Mouse (Mus musculus): ENCODE measurements around the gene V1ra8. TPM values are rescaled to one million over a fixed set of nuclear protein-coding genes. Genes with fewer than 3 reads are reported as not detected.

V1ra8 gene
- polyA plus RNA-seq, 2 experiments = not detected

GRCm38 (mm10) chr6:90244019-90244418, 41.4 kb downstream of the V1ra8 start:
- ATAC-seq (ENCODE audit: low FRiP score, low read depth) = no peak
- Histone ChIP-seq H3K27ac (replicated peaks; ENCODE audit: low read depth, low read length) (no peak overlapping the region), H3K4me1 (ENCODE audit: control insufficient read depth, insufficient read depth, low read length) (no peaks in the 10 kb centered on the region), H3K4me3 (replicated peaks; ENCODE audit: low read length) (no peak overlapping the region), H3K27me3 (ENCODE audit: control insufficient read depth, insufficient read depth, low read length) (no peaks in the 10 kb centered on the region), H3K9ac (ENCODE audit: low read depth, low read length, severe bottlenecking) (no peak overlapping the region), H3K9me3 (ENCODE audit: control insufficient read depth, low read length) (no peaks in the 10 kb centered on the region), H3K36me3 (ENCODE audit: control insufficient read depth, insufficient read depth, low read length) (no peaks in the 10 kb centered on the region), H3K4me2 (replicated peaks; ENCODE audit: low read depth, low read length, severe bottlenecking) (no peak overlapping the region)
- 84% methylated on average over 3 of the region's 3 CpGs for WGBS
- no peak for DNase-seq (ENCODE audit: low spot score)
- TF ChIP-seq POLR2A (IDR thresholded peaks at IDR 0.05; ENCODE audit: borderline replicate concordance, extremely low read depth, insufficient read depth, insufficient read length) = no peak

GRCm38 (mm10) chr6:90246000-90246399, 43.4 kb downstream of the V1ra8 start, which contains the start of gene Vmn1r54:
Gene Vmn1r54 (plus strand): TSS chr6:90246300.
- H3K4me3 ChIP-seq (replicated peaks; ENCODE audit: low read length) = no peak within 1 kb of the TSS
- DNase-seq (ENCODE audit: low spot score) (no peak), ATAC-seq (ENCODE audit: low FRiP score, low read depth) (no peak)
- no peaks in the 10 kb centered on the region for H3K9me3 ChIP-seq (ENCODE audit: control insufficient read depth, low read length)
- H3K36me3 ChIP-seq (ENCODE audit: control insufficient read depth, insufficient read depth, low read length) = no peaks in the 10 kb centered on the region
- no peak within 1 kb of the TSS for H3K9ac ChIP-seq (ENCODE audit: low read depth, low read length, severe bottlenecking)
- H3K4me1 ChIP-seq (ENCODE audit: control insufficient read depth, insufficient read depth, low read length) = no peaks in the 10 kb centered on the region
- no peak for TF ChIP-seq POLR2A (IDR thresholded peaks at IDR 0.05; ENCODE audit: borderline replicate concordance, extremely low read depth, insufficient read depth, insufficient read length)
- no peaks in the 10 kb centered on the region for H3K27me3 ChIP-seq (ENCODE audit: control insufficient read depth, insufficient read depth, low read length)
- 69% methylated on average over 1 of the region's 1 CpGs for WGBS
- no peak within 1 kb of the TSS for H3K27ac ChIP-seq (replicated peaks; ENCODE audit: low read depth, low read length)
- no peak within 1 kb of the TSS for H3K4me2 ChIP-seq (replicated peaks; ENCODE audit: low read depth, low read length, severe bottlenecking)

Other genes starting within 250 kb of the V1ra8 start
- gene Vmn1r46, start 233.5 kb upstream of the V1ra8 start, polyA plus RNA-seq (2012; rRNA removed) = not detected in 2 replicates
- not detected in 2 replicates for gene Vmn1r46, start 233.5 kb upstream of the V1ra8 start, polyA plus RNA-seq (2014; fragmentation: Nextera tagmentation; extraction: Ambion mirVana)
- gene Vmn1r47, start 186.6 kb upstream of the V1ra8 start, polyA plus RNA-seq (2012; rRNA removed) = not detected in 2 replicates
- not detected in 2 replicates for gene Vmn1r47, start 186.6 kb upstream of the V1ra8 start, polyA plus RNA-seq (2014; fragmentation: Nextera tagmentation; extraction: Ambion mirVana)
- not detected in 2 replicates for gene Vmn1r48, start 166.0 kb upstream of the V1ra8 start, polyA plus RNA-seq (2012; rRNA removed)
- not detected in 2 replicates for gene Vmn1r48, start 166.0 kb upstream of the V1ra8 start, polyA plus RNA-seq (2014; fragmentation: Nextera tagmentation; extraction: Ambion mirVana)
- not detected in 2 replicates for gene Vmn1r49, start 124.3 kb upstream of the V1ra8 start, polyA plus RNA-seq (2012; rRNA removed)
- not detected in 2 replicates for gene Vmn1r49, start 124.3 kb upstream of the V1ra8 start, polyA plus RNA-seq (2014; fragmentation: Nextera tagmentation; extraction: Ambion mirVana)
- not detected in 2 replicates for gene Vmn1r50, start 101.4 kb upstream of the V1ra8 start, polyA plus RNA-seq (2012; rRNA removed)
- gene Vmn1r50, start 101.4 kb upstream of the V1ra8 start, polyA plus RNA-seq (2014; fragmentation: Nextera tagmentation; extraction: Ambion mirVana) = not detected in 2 replicates
- not detected in 2 replicates for gene Vmn1r51, start 80.2 kb upstream of the V1ra8 start, polyA plus RNA-seq (2012; rRNA removed)
- gene Vmn1r51, start 80.2 kb upstream of the V1ra8 start, polyA plus RNA-seq (2014; fragmentation: Nextera tagmentation; extraction: Ambion mirVana) = not detected in 2 replicates
- not detected in 2 replicates for gene Vmn1r52, start 28.0 kb upstream of the V1ra8 start, polyA plus RNA-seq (2012; rRNA removed)
- gene Vmn1r52, start 28.0 kb upstream of the V1ra8 start, polyA plus RNA-seq (2014; fragmentation: Nextera tagmentation; extraction: Ambion mirVana) = not detected in 2 replicates
- not detected in 2 replicates for gene Vmn1r53, start 21.6 kb downstream of the V1ra8 start, polyA plus RNA-seq (2012; rRNA removed)
- gene Vmn1r53, start 21.6 kb downstream of the V1ra8 start, polyA plus RNA-seq (2014; fragmentation: Nextera tagmentation; extraction: Ambion mirVana) = not detected in 2 replicates
- not detected in 2 replicates for gene Vmn1r54, start 43.5 kb downstream of the V1ra8 start, polyA plus RNA-seq (2012; rRNA removed)
- not detected in 2 replicates for gene Vmn1r54, start 43.5 kb downstream of the V1ra8 start, polyA plus RNA-seq (2014; fragmentation: Nextera tagmentation; extraction: Ambion mirVana)
- gene BC048671, start 98.4 kb downstream of the V1ra8 start, polyA plus RNA-seq (2012; rRNA removed) = not detected in 2 replicates
- not detected in 2 replicates for gene BC048671, start 98.4 kb downstream of the V1ra8 start, polyA plus RNA-seq (2014; fragmentation: Nextera tagmentation; extraction: Ambion mirVana)
- 0.59 and 1.4 TPM in 2 replicates for gene Chst13, start 122.4 kb downstream of the V1ra8 start, polyA plus RNA-seq (2012; rRNA removed)
- gene Chst13, start 122.4 kb downstream of the V1ra8 start, polyA plus RNA-seq (2014; fragmentation: Nextera tagmentation; extraction: Ambion mirVana) = 0.91 and 0.94 TPM in 2 replicates
- gene Uroc1, start 130.5 kb downstream of the V1ra8 start, polyA plus RNA-seq (2012; rRNA removed) = 0.04 and 0.06 TPM in 2 replicates
- gene Uroc1, start 130.5 kb downstream of the V1ra8 start, polyA plus RNA-seq (2014; fragmentation: Nextera tagmentation; extraction: Ambion mirVana) = 0.08 and 0.12 TPM in 2 replicates
- gene Zxdc, start 166.7 kb downstream of the V1ra8 start, polyA plus RNA-seq (2012; rRNA removed) = 15.1 and 18.0 TPM in 2 replicates
- 12.4 and 13.5 TPM in 2 replicates for gene Zxdc, start 166.7 kb downstream of the V1ra8 start, polyA plus RNA-seq (2014; fragmentation: Nextera tagmentation; extraction: Ambion mirVana)
- gene Cfap100, start 226.0 kb downstream of the V1ra8 start, polyA plus RNA-seq (2012; rRNA removed) = 0.78 and 1.0 TPM in 2 replicates
- gene Cfap100, start 226.0 kb downstream of the V1ra8 start, polyA plus RNA-seq (2014; fragmentation: Nextera tagmentation; extraction: Ambion mirVana) = 0.33 and 1.1 TPM in 2 replicates

Measured in limb, embryonic 14.5 days (tissue).